Mouse (Mus musculus) lung, adult 18-20 months (tissue): ENCODE results near the gene Mapk9.

Experiments
- DNase-seq, 2 experiments: peaks; one replicate each; pipeline ENCODE4 v3.0.0; 2022; ENCODE audit warnings: mixed read lengths in 2 of 2

Gene Mapk9

GRCm38 (mm10) chr11:49841886-49842285 lies 4.7 kb upstream of the Mapk9 start:
- no peak for DNase-seq

- no peak for DNase-seq
Observed at GRCm38 (mm10) chr11:49842718-49843117, 3.8 kb upstream of the Mapk9 start.

GRCm38 (mm10) chr11:49844311-49844710 lies 2.2 kb upstream of the Mapk9 start:
- DNase-seq, result peak; percentile 28 to 38

- DNase-seq, result peak; percentile 55 to 71
Observed at GRCm38 (mm10) chr11:49844969-49845368, 1.6 kb upstream of the Mapk9 start.

- no peak for DNase-seq
Observed at GRCm38 (mm10) chr11:49845958-49846357, 593 bp upstream of the Mapk9 start.

- peak; percentile 32 to 46 for DNase-seq
Observed at GRCm38 (mm10) chr11:49847071-49847810, 690 bp downstream of the Mapk9 start.

- no peak for DNase-seq
Observed at GRCm38 (mm10) chr11:49847811-49848078, 1.2 kb downstream of the Mapk9 start.

GRCm38 (mm10) chr11:49848080-49848815 lies 1.7 kb downstream of the Mapk9 start:
- no peak for DNase-seq

GRCm38 (mm10) chr11:49850331-49850730 lies 3.8 kb downstream of the Mapk9 start:
- DNase-seq, result no peak

GRCm38 (mm10) chr11:49855144-49855543 lies 8.6 kb downstream of the Mapk9 start:
- DNase-seq, result peak in 1 of 2 experiments; percentile 39

- DNase-seq, result no peak
Observed at GRCm38 (mm10) chr11:49861139-49861538, 14.6 kb downstream of the Mapk9 start.

GRCm38 (mm10) chr11:49863926-49864325 lies 17.4 kb downstream of the Mapk9 start:
- no peak for DNase-seq

GRCm38 (mm10) chr11:49867320-49867719 lies 20.8 kb downstream of the Mapk9 start:
- DNase-seq, result no peak

GRCm38 (mm10) chr11:49869762-49870161 lies 23.2 kb downstream of the Mapk9 start:
- DNase-seq, result peak; percentile 31 to 58

- peak in 1 of 2 experiments; percentile 19 for DNase-seq
Observed at GRCm38 (mm10) chr11:49871914-49872313, 25.4 kb downstream of the Mapk9 start.

- no peak for DNase-seq
Observed at GRCm38 (mm10) chr11:49872779-49873178, 26.2 kb downstream of the Mapk9 start.

GRCm38 (mm10) chr11:49876948-49877817 lies 30.6 kb downstream of the Mapk9 start:
- peak in 1 of 2 experiments; percentile 28 for DNase-seq

GRCm38 (mm10) chr11:49879950-49880642 lies 33.5 kb downstream of the Mapk9 start:
- DNase-seq, result peak; percentile 53 to 64

GRCm38 (mm10) chr11:49883394-49883793 lies 36.8 kb downstream of the Mapk9 start:
- no peak for DNase-seq

GRCm38 (mm10) chr11:49888469-49888868 lies 41.9 kb downstream of the Mapk9 start:
- no peak for DNase-seq

- no peak for DNase-seq
Observed at GRCm38 (mm10) chr11:49891993-49892392, 45.4 kb downstream of the Mapk9 start.

GRCm38 (mm10) chr11:49893806-49894205 lies 47.3 kb downstream of the Mapk9 start:
- DNase-seq, result no peak
